Mouse (Mus musculus) liver, embryonic 14.5 days (tissue): ENCODE data around the gene Pla2g1b.

Source experiments
- CTCF ChIP-seq: IDR thresholded peaks from 2 replicates; pipeline ENCODE4 v1.5.1; 2016; ENCODE audit warnings: antibody characterized with exemption, low read depth, control low read depth
- EP300 ChIP-seq: IDR thresholded peaks from 2 replicates; pipeline ENCODE4 v1.6.1; 2016; ENCODE audit warnings: antibody characterized with exemption, low read depth

- TF ChIP-seq CTCF (no peak), EP300 (no peak; the same call in none of the 2 replicates)
These were observed 23.9 kb downstream of the Pla2g1b start for GRCm38 (mm10) chr5:115489699-115490637.
